Mouse (Mus musculus): ENCODE measurements around the gene Gucy1a1. TPM values are rescaled to one million over a fixed set of nuclear protein-coding genes. Genes with fewer than 3 reads are reported as not detected.

Gucy1a1 gene
- polyA plus RNA-seq, 1 experiment from 2014 or later, result 69.3 TPM

GRCm38 (mm10) chr3:82051468-82051867 is 94.1 kb downstream of the Gucy1a1 start:
- peaks cover 19% of the 10 kb centered on the region for H3K36me3 ChIP-seq (ENCODE audit: control insufficient read depth, insufficient read depth, low read length)
- no peak overlapping the region for H3K4me2 ChIP-seq (ENCODE audit: low read length)
- no peaks in the 10 kb centered on the region for H3K27me3 ChIP-seq (ENCODE audit: control insufficient read depth, insufficient read depth, low read length)
- no peaks in the 10 kb centered on the region for H3K9me3 ChIP-seq (ENCODE audit: control insufficient read depth, low read length)
- no peak overlapping the region for H3K27ac ChIP-seq (replicated peaks in 1 of 2; ENCODE audit: control insufficient read depth in 1 of 2, insufficient read depth in 1 of 2, low read depth in 2 of 2, low read length in 2 of 2)
- no peak overlapping the region for H3K9ac ChIP-seq (ENCODE audit: low read length)
- no peak for ATAC-seq (ENCODE audit: insufficient number of reproducible peaks, insufficient read depth, low FRiP score, low read depth)
- peaks cover 3 to 17% of the 10 kb centered on the region in 2 experiments; a peak in 3 of 4 replicates for H3K4me1 ChIP-seq (ENCODE audit: control insufficient read depth in 2 of 2, insufficient read depth in 2 of 2, low read length in 2 of 2)
- no peak overlapping the region for H3K4me3 ChIP-seq (ENCODE audit: control insufficient read depth in 1 of 2, insufficient read depth in 1 of 2, low read depth in 1 of 2, low read length in 2 of 2)

GRCm38 (mm10) chr3:82048681-82049080 is 96.9 kb downstream of the Gucy1a1 start:
- 63% methylated on average over 7 of the region's 7 CpGs for WGBS
- H3K36me3 ChIP-seq (ENCODE audit: control insufficient read depth, insufficient read depth, low read length), result peaks cover 34% of the 10 kb centered on the region
- no peak overlapping the region for H3K9ac ChIP-seq (ENCODE audit: low read length)
- no peak overlapping the region for H3K4me2 ChIP-seq (ENCODE audit: low read length)
- no peaks in the 10 kb centered on the region for H3K9me3 ChIP-seq (ENCODE audit: control insufficient read depth, low read length)
- H3K4me3 ChIP-seq (ENCODE audit: control insufficient read depth in 1 of 2, insufficient read depth in 1 of 2, low read depth in 1 of 2, low read length in 2 of 2), result no peak overlapping the region
- no peak for ATAC-seq (ENCODE audit: insufficient number of reproducible peaks, insufficient read depth, low FRiP score, low read depth)
- no peaks in the 10 kb centered on the region for H3K27me3 ChIP-seq (ENCODE audit: control insufficient read depth, insufficient read depth, low read length)
- H3K4me1 ChIP-seq (ENCODE audit: control insufficient read depth in 2 of 2, insufficient read depth in 2 of 2, low read length in 2 of 2), result peaks cover 0 to 5% of the 10 kb centered on the region in 2 experiments; a peak in 2 of 4 replicates
- H3K27ac ChIP-seq (replicated peaks in 1 of 2; ENCODE audit: control insufficient read depth in 1 of 2, insufficient read depth in 1 of 2, low read depth in 2 of 2, low read length in 2 of 2), result 0 out of 4 replicates have a peak overlapping the region, but pooled peaks of 1 of the 2 experiments have one; percentile 16

- 85% methylated on average over 4 of the region's 4 CpGs for WGBS
- H3K4me3 ChIP-seq (ENCODE audit: control insufficient read depth in 1 of 2, insufficient read depth in 1 of 2, low read depth in 1 of 2, low read length in 2 of 2), result no peak overlapping the region
- ATAC-seq (ENCODE audit: insufficient number of reproducible peaks, insufficient read depth, low FRiP score, low read depth), result no peak
- no peak overlapping the region for H3K27ac ChIP-seq (replicated peaks in 1 of 2; ENCODE audit: control insufficient read depth in 1 of 2, insufficient read depth in 1 of 2, low read depth in 2 of 2, low read length in 2 of 2)
- no peak overlapping the region for H3K9ac ChIP-seq (ENCODE audit: low read length)
- H3K27me3 ChIP-seq (ENCODE audit: control insufficient read depth, insufficient read depth, low read length), result no peaks in the 10 kb centered on the region
- H3K4me2 ChIP-seq (ENCODE audit: low read length), result no peak overlapping the region
- H3K4me1 ChIP-seq (ENCODE audit: control insufficient read depth in 2 of 2, insufficient read depth in 2 of 2, low read length in 2 of 2), result peaks cover 0 to 5% of the 10 kb centered on the region in 2 experiments; a peak in 2 of 4 replicates
- no peaks in the 10 kb centered on the region for H3K9me3 ChIP-seq (ENCODE audit: control insufficient read depth, low read length)
- H3K36me3 ChIP-seq (ENCODE audit: control insufficient read depth, insufficient read depth, low read length), result peaks cover 40% of the 10 kb centered on the region
Measured at GRCm38 (mm10) chr3:82048078-82048477, 97.5 kb downstream of the Gucy1a1 start.

GRCm38 (mm10) chr3:82047100-82047753 is 98.4 kb downstream of the Gucy1a1 start:
- Histone ChIP-seq H3K9ac (ENCODE audit: low read length) (no peak overlapping the region), H3K4me2 (ENCODE audit: low read length) (no peak overlapping the region), H3K4me1 (ENCODE audit: control insufficient read depth in 2 of 2, insufficient read depth in 2 of 2, low read length in 2 of 2) (peaks cover 0 to 5% of the 10 kb centered on the region in 2 experiments; a peak in 2 of 4 replicates), H3K27me3 (ENCODE audit: control insufficient read depth, insufficient read depth, low read length) (no peaks in the 10 kb centered on the region), H3K27ac (replicated peaks in 1 of 2; ENCODE audit: control insufficient read depth in 1 of 2, insufficient read depth in 1 of 2, low read depth in 2 of 2, low read length in 2 of 2) (no peak overlapping the region), H3K36me3 (ENCODE audit: control insufficient read depth, insufficient read depth, low read length) (peaks cover 41% of the 10 kb centered on the region), H3K9me3 (ENCODE audit: control insufficient read depth, low read length) (no peaks in the 10 kb centered on the region), H3K4me3 (ENCODE audit: control insufficient read depth in 1 of 2, insufficient read depth in 1 of 2, low read depth in 1 of 2, low read length in 2 of 2) (no peak overlapping the region)
- no peak for ATAC-seq (ENCODE audit: insufficient number of reproducible peaks, insufficient read depth, low FRiP score, low read depth)
- 27% methylated on average over 8 of the region's 8 CpGs for WGBS

- ATAC-seq (ENCODE audit: insufficient number of reproducible peaks, insufficient read depth, low FRiP score, low read depth), result no peak
- Histone ChIP-seq H3K4me2 (ENCODE audit: low read length) (no peak overlapping the region), H3K4me1 (ENCODE audit: control insufficient read depth in 2 of 2, insufficient read depth in 2 of 2, low read length in 2 of 2) (no peaks in the 10 kb centered on the region), H3K4me3 (ENCODE audit: control insufficient read depth in 1 of 2, insufficient read depth in 1 of 2, low read depth in 1 of 2, low read length in 2 of 2) (no peak overlapping the region), H3K27ac (replicated peaks in 1 of 2; ENCODE audit: control insufficient read depth in 1 of 2, insufficient read depth in 1 of 2, low read depth in 2 of 2, low read length in 2 of 2) (no peak overlapping the region), H3K9me3 (ENCODE audit: control insufficient read depth, low read length) (no peaks in the 10 kb centered on the region), H3K27me3 (ENCODE audit: control insufficient read depth, insufficient read depth, low read length) (no peaks in the 10 kb centered on the region), H3K36me3 (ENCODE audit: control insufficient read depth, insufficient read depth, low read length) (peaks cover 45% of the 10 kb centered on the region), H3K9ac (ENCODE audit: low read length) (no peak overlapping the region)
- 84% methylated on average over 8 of the region's 8 CpGs for WGBS
Measured at GRCm38 (mm10) chr3:82046087-82046486, 99.5 kb downstream of the Gucy1a1 start.

GRCm38 (mm10) chr3:82044902-82045301 is 100.7 kb downstream of the Gucy1a1 start:
- no peak overlapping the region for H3K27ac ChIP-seq (replicated peaks in 1 of 2; ENCODE audit: control insufficient read depth in 1 of 2, insufficient read depth in 1 of 2, low read depth in 2 of 2, low read length in 2 of 2)
- WGBS, result 84% methylated on average over 5 of the region's 5 CpGs
- no peaks in the 10 kb centered on the region for H3K4me1 ChIP-seq (ENCODE audit: control insufficient read depth in 2 of 2, insufficient read depth in 2 of 2, low read length in 2 of 2)
- no peak overlapping the region for H3K4me2 ChIP-seq (ENCODE audit: low read length)
- H3K9me3 ChIP-seq (ENCODE audit: control insufficient read depth, low read length), result no peaks in the 10 kb centered on the region
- peaks cover 48% of the 10 kb centered on the region for H3K36me3 ChIP-seq (ENCODE audit: control insufficient read depth, insufficient read depth, low read length)
- no peak overlapping the region for H3K9ac ChIP-seq (ENCODE audit: low read length)
- H3K27me3 ChIP-seq (ENCODE audit: control insufficient read depth, insufficient read depth, low read length), result no peaks in the 10 kb centered on the region
- no peak overlapping the region for H3K4me3 ChIP-seq (ENCODE audit: control insufficient read depth in 1 of 2, insufficient read depth in 1 of 2, low read depth in 1 of 2, low read length in 2 of 2)
- ATAC-seq (ENCODE audit: insufficient number of reproducible peaks, insufficient read depth, low FRiP score, low read depth), result no peak

GRCm38 (mm10) chr3:82043676-82044075 is 101.9 kb downstream of the Gucy1a1 start:
- no peak overlapping the region for H3K4me3 ChIP-seq (ENCODE audit: control insufficient read depth in 1 of 2, insufficient read depth in 1 of 2, low read depth in 1 of 2, low read length in 2 of 2)
- no peaks in the 10 kb centered on the region for H3K4me1 ChIP-seq (ENCODE audit: control insufficient read depth in 2 of 2, insufficient read depth in 2 of 2, low read length in 2 of 2)
- H3K27ac ChIP-seq (replicated peaks in 1 of 2; ENCODE audit: control insufficient read depth in 1 of 2, insufficient read depth in 1 of 2, low read depth in 2 of 2, low read length in 2 of 2), result no peak overlapping the region
- no peak overlapping the region for H3K4me2 ChIP-seq (ENCODE audit: low read length)
- H3K36me3 ChIP-seq (ENCODE audit: control insufficient read depth, insufficient read depth, low read length), result peaks cover 60% of the 10 kb centered on the region
- ATAC-seq (ENCODE audit: insufficient number of reproducible peaks, insufficient read depth, low FRiP score, low read depth), result no peak
- H3K9me3 ChIP-seq (ENCODE audit: control insufficient read depth, low read length), result no peaks in the 10 kb centered on the region
- no peaks in the 10 kb centered on the region for H3K27me3 ChIP-seq (ENCODE audit: control insufficient read depth, insufficient read depth, low read length)
- no peak overlapping the region for H3K9ac ChIP-seq (ENCODE audit: low read length)
- WGBS, result 88% methylated on average over 6 of the region's 6 CpGs
